Mouse (Mus musculus) liver, embryonic 14 days (tissue): ENCODE results near the gene Ankrd13b. TPM values are rescaled to one million over a fixed set of nuclear protein-coding genes. Genes with fewer than 3 reads are reported as not detected.

ENCODE experiments used
- polyA plus RNA-seq: library from polyadenylated mRNA; depleted of rRNA; stranded (reverse); fragments of >200 nt; gene quantifications from 2 replicates; pipeline ENCODE4 v1.2.3, GENCODE M21; 2012; rRNA removed

Ankrd13b gene
- polyA plus RNA-seq: 3.4 and 3.6 TPM in 2 replicates

DNA sequence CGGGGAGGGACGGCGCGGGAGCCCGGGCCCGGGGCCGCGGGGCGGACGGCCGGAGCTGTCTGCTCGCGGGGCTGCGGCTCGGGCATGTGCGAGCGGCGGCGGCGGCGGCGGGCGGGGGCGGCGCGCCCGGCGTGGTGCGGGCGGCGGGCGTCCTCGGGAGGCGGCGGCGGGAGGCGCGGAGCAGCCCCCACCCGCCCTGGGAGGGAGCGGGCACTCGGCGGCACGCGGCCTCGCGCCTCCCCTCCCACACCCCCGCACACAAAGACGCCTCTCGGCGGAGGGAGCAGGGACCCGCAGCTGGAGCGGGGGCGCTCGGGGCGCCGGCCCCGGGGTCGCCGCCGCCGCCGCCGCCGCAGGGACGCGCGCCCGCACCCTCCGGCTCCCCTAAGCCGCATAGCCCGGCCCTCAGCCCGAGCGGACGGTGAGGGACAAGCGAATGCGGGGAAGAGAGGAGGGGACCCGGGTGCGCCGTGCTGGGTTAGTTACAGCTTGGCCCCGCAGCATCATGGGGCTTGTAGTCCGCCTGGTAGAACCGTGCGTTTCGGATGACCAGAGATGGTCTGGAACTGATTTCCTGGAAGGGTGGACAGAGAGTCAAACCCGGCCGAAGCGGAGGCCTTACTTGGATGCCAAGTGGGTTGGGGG is at the start of gene Ankrd13b:
Gene Ankrd13b, minus strand, starts transcription at position 88 of the 645 bp plus-strand sequence.

GRCm38 (mm10) chr11:77519043-77519442 is 29.6 kb upstream of the Ankrd13b start, which contains the start of gene Gm10392:
Gm10392 (minus strand) TSS chr11:77519198.

GRCm38 (mm10) chr11:77515637-77516552 is 26.4 kb upstream of the Ankrd13b start, which contains the start of gene Trp53i13:
Trp53i13 (minus strand) TSS chr11:77515980.

DNA sequence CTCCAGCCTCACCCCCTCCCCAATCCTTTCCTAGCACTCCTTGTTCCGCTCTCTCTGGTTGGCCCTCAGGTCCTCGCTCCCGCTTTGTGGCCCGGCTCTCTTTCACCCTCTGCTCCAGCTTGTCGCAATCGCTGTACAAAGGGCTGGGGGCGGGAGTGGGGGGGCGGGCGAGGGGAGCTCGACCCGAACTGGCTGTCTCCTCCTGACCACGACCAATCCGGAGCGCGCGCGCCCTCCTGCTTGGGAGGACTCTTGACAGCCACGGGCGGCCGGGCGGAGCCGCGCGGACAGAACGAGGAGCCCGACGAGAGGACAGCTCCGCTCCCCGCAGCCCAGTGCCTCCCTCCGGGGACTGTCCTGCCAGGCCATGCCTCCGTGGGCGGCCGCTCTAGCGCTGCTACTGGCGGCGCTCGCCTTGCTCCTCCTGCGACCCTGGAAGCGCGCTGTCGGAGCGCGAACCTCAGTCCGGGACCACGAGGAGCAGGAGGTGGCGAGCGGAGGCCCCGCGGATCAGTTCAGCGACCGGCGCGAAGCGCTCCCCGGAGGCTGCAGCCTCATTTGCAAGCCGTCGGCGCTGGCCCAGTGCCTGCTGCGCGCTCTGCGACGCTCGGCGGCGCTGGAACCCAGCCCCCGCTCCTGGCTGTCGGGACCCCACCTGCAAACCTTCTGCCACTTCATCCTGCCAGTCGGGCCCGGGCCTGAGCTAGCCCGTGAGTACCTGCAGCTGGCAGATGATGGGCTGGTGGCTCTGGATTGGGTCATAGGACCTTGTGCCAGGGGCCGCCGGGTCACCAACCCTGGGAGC is 25.6 kb upstream of the Ankrd13b start, which contains the start of gene Abhd15:
Gene Abhd15, plus strand, starts transcription at position 290 of the 805 bp plus-strand sequence.

GRCm38 (mm10) chr11:77493512-77494343 is 4.2 kb upstream of the Ankrd13b start, which contains the start of gene Git1:
Git1 (plus strand) TSS chr11:77493562.

GRCm38 (mm10) chr11:77462283-77463100 is 27.0 kb downstream of the Ankrd13b start, which contains the start of gene Coro6:
Coro6 (plus strand) TSS chr11:77462411.

Other genes with a start within 250 kb of the Ankrd13b start
- gene Coro6, start 27.3 kb downstream of the Ankrd13b start, polyA plus RNA-seq: 0.09 and 0.23 TPM in 2 replicates
- 6.0 and 6.9 TPM in 2 replicates for gene Git1, start 3.9 kb upstream of the Ankrd13b start, polyA plus RNA-seq
- gene Abhd15, start 25.4 kb upstream of the Ankrd13b start, polyA plus RNA-seq: 0.72 and 0.92 TPM in 2 replicates
- 2.6 and 2.7 TPM in 2 replicates for gene Trp53i13, start 26.3 kb upstream of the Ankrd13b start, polyA plus RNA-seq
- gene Gm10392, start 29.5 kb upstream of the Ankrd13b start, polyA plus RNA-seq: not detected in 2 replicates
- 3.7 and 4.5 TPM in 2 replicates for gene Taok1, start 118.1 kb upstream of the Ankrd13b start, polyA plus RNA-seq
- gene Nufip2, start 196.5 kb upstream of the Ankrd13b start, polyA plus RNA-seq: 8.2 and 10.0 TPM in 2 replicates
- not detected in 2 replicates for gene Cryba1, start 235.6 kb upstream of the Ankrd13b start, polyA plus RNA-seq